Mouse (Mus musculus) forebrain, embryonic 11.5 days (tissue): ENCODE data around the gene Nradd. TPM values are rescaled to one million over a fixed set of nuclear protein-coding genes. Genes with fewer than 3 reads are reported as not detected.
A peak's percentile ranks its signal among the peaks of the same experiment; 100 is the strongest.

ENCODE experiments used
- ATAC-seq: fragments of 200-750 bp; cut with Nextera tagmentation; replicated peaks from 2 replicates; pipeline ENCODE4 v1.8.0; 2017; ENCODE audit warnings: moderate TSS enrichment; ENCODE audit not compliant: low FRiP score
- DNase-seq: peaks from one replicate; pipeline ENCODE4 v3.0.0-alpha.2; 2017; ENCODE audit warnings: low spot score
- H3K27ac ChIP-seq: fragments of 300-500 bp; sonication (generic); 2 replicates; pipeline ENCODE4 v1.5.1; 2014; ENCODE audit warnings: low read depth, low read length
- H3K27me3 ChIP-seq: fragments of 300-500 bp; sonication (generic); 2 replicates; pipeline ENCODE4 v1.6.1; 2014; ENCODE audit warnings: mild to moderate bottlenecking, low read length, mixed read lengths; ENCODE audit not compliant: control insufficient read depth, insufficient read depth
- H3K36me3 ChIP-seq: fragments of 300-500 bp; sonication (generic); 2 replicates; pipeline ENCODE4 v1.6.1; 2014; ENCODE audit warnings: mild to moderate bottlenecking, low read length, moderate library complexity, mixed read lengths; ENCODE audit not compliant: control insufficient read depth, insufficient read depth
- H3K4me1 ChIP-seq: fragments of 300-500 bp; sonication (generic); replicated peaks from 2 replicates; pipeline ENCODE4 v1.6.1; 2014; ENCODE audit warnings: low read length, mixed read lengths; ENCODE audit not compliant: control insufficient read depth, insufficient read depth
- H3K4me2 ChIP-seq: fragments of 300-500 bp; sonication (generic); 2 replicates; pipeline ENCODE4 v1.6.1; 2014; ENCODE audit warnings: low read depth, mild to moderate bottlenecking, low read length, moderate library complexity, mixed read lengths; ENCODE audit not compliant: severe bottlenecking
- H3K4me3 ChIP-seq: fragments of 300-500 bp; sonication (generic); 2 replicates; pipeline ENCODE4 v1.5.1; 2014; ENCODE audit warnings: low read depth, low read length
- H3K9ac ChIP-seq: fragments of 300-500 bp; sonication (generic); 2 replicates; pipeline ENCODE4 v1.6.1; 2014; ENCODE audit warnings: low read length
- H3K9me3 ChIP-seq: fragments of 300-500 bp; sonication (generic); 2 replicates; pipeline ENCODE4 v1.6.1; 2016; ENCODE audit warnings: low read length, mixed read lengths; ENCODE audit not compliant: control insufficient read depth
- WGBS: fragments of 180-500 bp; shearing (Covaris S2); extraction: QIAGEN DNeasy Blood & Tissue Kit; methylation state at CpG from one replicate; pipeline ENCODE4 v1.1.7; 2014; 5-methylcytosine and 5-hydroxymethylcytosine counted together
- polyA plus RNA-seq: library from polyadenylated mRNA; unstranded; fragments of >200 nt; fragmentation: Nextera tagmentation; extraction: Ambion mirVana; gene quantifications from 2 replicates; pipeline ENCODE4 v1.2.1, GENCODE M21; 2014

The Nradd gene
- polyA plus RNA-seq, result 20.6 and 22.9 TPM in 2 replicates

- Histone ChIP-seq H3K4me1 (peaks cover 4% of the 10 kb centered on the region; the same call in 1 of the 2 replicates), H3K9me3 (no peaks in the 10 kb centered on the region), H3K9ac (peak within 1 kb of the TSS; percentile 75), H3K4me3 (peak within 1 kb of the TSS; percentile 48), H3K4me2 (peak within 1 kb of the TSS; percentile 98), H3K27me3 (no peaks in the 10 kb centered on the region), H3K27ac (peak within 1 kb of the TSS; percentile 78), H3K36me3 (no peaks in the 10 kb centered on the region; the same call in 1 of the 2 replicates)
- ATAC-seq, result peak; percentile 95
- peak; percentile 95 for DNase-seq
- WGBS, result under 1% methylated on average over 41 of the region's 41 CpGs
Observed at GRCm38 (mm10) chr9:110624361-110625166, at the start of gene Nradd. TSS of gene Nradd (minus strand) at chr9:110624452.

- H3K36me3 ChIP-seq, result no peaks in the 10 kb centered on the region
- H3K27ac ChIP-seq, result no peak overlapping the region
- H3K4me3 ChIP-seq, result no peak overlapping the region
- ATAC-seq (no peak), DNase-seq (no peak)
- WGBS, result 61% methylated on average over 10 of the region's 10 CpGs
- no peak overlapping the region for H3K9ac ChIP-seq
- no peak overlapping the region for H3K4me2 ChIP-seq
- peaks cover 2% of the 10 kb centered on the region; the same call in 1 of the 2 replicates for H3K4me1 ChIP-seq
- no peaks in the 10 kb centered on the region for H3K9me3 ChIP-seq
- H3K27me3 ChIP-seq, result no peaks in the 10 kb centered on the region
Observed at GRCm38 (mm10) chr9:110673107-110673752, 49.0 kb upstream of the Nradd start.

- Histone ChIP-seq H3K36me3 (no peaks in the 10 kb centered on the region), H3K27me3 (no peaks in the 10 kb centered on the region), H3K27ac (no peak overlapping the region), H3K4me2 (no peak overlapping the region), H3K4me3 (no peak overlapping the region), H3K9ac (no peak overlapping the region), H3K9me3 (no peaks in the 10 kb centered on the region), H3K4me1 (peaks cover 2% of the 10 kb centered on the region; the same call in 1 of the 2 replicates)
- ATAC-seq (peak; percentile 66; the same call in 1 of the 2 replicates), DNase-seq (no peak)
- WGBS, result 59% methylated on average over 7 of the region's 7 CpGs
Observed at GRCm38 (mm10) chr9:110672462-110673106, 48.3 kb upstream of the Nradd start.

GRCm38 (mm10) chr9:110669785-110670184 lies 45.5 kb upstream of the Nradd start:
- Histone ChIP-seq H3K4me1 (peaks cover 12% of the 10 kb centered on the region), H3K27me3 (no peaks in the 10 kb centered on the region), H3K4me3 (no peak overlapping the region), H3K9me3 (no peaks in the 10 kb centered on the region), H3K36me3 (no peaks in the 10 kb centered on the region), H3K27ac (no peak overlapping the region), H3K9ac (no peak overlapping the region), H3K4me2 (no peak overlapping the region)
- DNase-seq, result no peak
- WGBS, result 92% methylated on average over 5 of the region's 5 CpGs
- ATAC-seq, result no peak

GRCm38 (mm10) chr9:110668601-110669293 lies 44.5 kb upstream of the Nradd start:
- Histone ChIP-seq H3K9me3 (no peaks in the 10 kb centered on the region), H3K4me2 (no peak overlapping the region), H3K4me3 (no peak overlapping the region), H3K9ac (no peak overlapping the region), H3K36me3 (no peaks in the 10 kb centered on the region), H3K4me1 (peaks cover 12% of the 10 kb centered on the region), H3K27me3 (no peaks in the 10 kb centered on the region), H3K27ac (no peak overlapping the region)
- ATAC-seq, result no peak
- DNase-seq, result no peak
- WGBS, result 91% methylated on average over 6 of the region's 6 CpGs

GRCm38 (mm10) chr9:110667219-110667836 lies 43.1 kb upstream of the Nradd start:
- no peak for DNase-seq
- Histone ChIP-seq H3K9ac (no peak overlapping the region), H3K4me1 (peaks cover 10% of the 10 kb centered on the region), H3K36me3 (no peaks in the 10 kb centered on the region), H3K4me2 (no peak overlapping the region), H3K4me3 (no peak overlapping the region), H3K9me3 (no peaks in the 10 kb centered on the region), H3K27ac (no peak overlapping the region), H3K27me3 (no peaks in the 10 kb centered on the region)
- 84% methylated on average over 4 of the region's 4 CpGs for WGBS
- no peak for ATAC-seq

GRCm38 (mm10) chr9:110666374-110666773 lies 42.1 kb upstream of the Nradd start:
- Histone ChIP-seq H3K4me3 (no peak overlapping the region), H3K9me3 (no peaks in the 10 kb centered on the region), H3K4me2 (no peak overlapping the region), H3K27me3 (no peaks in the 10 kb centered on the region), H3K27ac (peak overlapping the region; percentile 46; the same call in 1 of the 2 replicates), H3K9ac (no peak overlapping the region), H3K4me1 (peaks cover 10% of the 10 kb centered on the region), H3K36me3 (no peaks in the 10 kb centered on the region)
- DNase-seq (no peak), ATAC-seq (no peak)
- WGBS, result 36% methylated on average over 8 of the region's 8 CpGs

GRCm38 (mm10) chr9:110665912-110666311 lies 41.7 kb upstream of the Nradd start:
- no peaks in the 10 kb centered on the region for H3K27me3 ChIP-seq
- H3K9ac ChIP-seq, result no peak overlapping the region
- DNase-seq (no peak), ATAC-seq (no peak; the same call in 1 of the 2 replicates)
- peaks cover 13% of the 10 kb centered on the region for H3K4me1 ChIP-seq
- H3K4me2 ChIP-seq, result no peak overlapping the region
- 23% methylated on average over 4 of the region's 4 CpGs for WGBS
- H3K4me3 ChIP-seq, result no peak overlapping the region
- no peaks in the 10 kb centered on the region for H3K36me3 ChIP-seq
- H3K27ac ChIP-seq, result peak overlapping the region; percentile 46; the same call in 1 of the 2 replicates
- H3K9me3 ChIP-seq, result no peaks in the 10 kb centered on the region
